Mouse (Mus musculus) liver, adult 2 months (tissue): ENCODE results near the gene Fam169a.

Experiments
- CTCF ChIP-seq: fragments of 200-500 bp; IDR thresholded peaks from 2 replicates; pipeline ENCODE4 v1.5.1; 2011; ENCODE audit warnings: low read depth, low read length, control low read depth
- POLR2A ChIP-seq: fragments of 200-500 bp; IDR thresholded peaks from 2 replicates; pipeline ENCODE4 v1.6.1; 2011; ENCODE audit warnings: low read length, control low read depth; ENCODE audit not compliant: insufficient read depth; ENCODE audit errors: extremely low read depth

DNA sequence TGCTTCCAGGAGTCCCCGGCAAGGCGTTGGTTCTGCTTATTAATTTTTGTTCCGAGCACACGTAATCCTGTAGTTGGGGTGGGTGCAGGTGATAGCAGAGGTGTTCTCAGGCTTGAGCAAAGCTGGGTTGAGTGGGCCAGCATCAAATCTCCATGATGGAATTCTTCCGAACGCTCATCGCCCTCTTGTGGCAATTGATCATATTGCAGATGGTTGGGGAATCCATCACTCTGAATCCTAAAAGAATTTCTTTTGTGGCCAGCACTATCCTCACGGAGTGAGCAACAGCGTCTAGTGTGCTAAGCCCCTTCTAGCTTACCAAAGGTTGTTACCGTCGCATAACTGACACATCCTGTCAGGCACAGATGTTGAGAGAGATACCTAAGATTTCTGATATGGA, 14.4 kb upstream of the Fam169a start:
- peak; percentile 57; the same call in 1 of the 2 replicates for TF ChIP-seq CTCF
- TF ChIP-seq POLR2A: no peak
